Mouse (Mus musculus) erythroblast, embryonic 14.5 days (primary cell): ENCODE measurements around the gene Iqgap3.

Experiments
- GATA1 ChIP-seq: IDR thresholded peaks from 2 replicates; pipeline ENCODE4 v1.6.1; 2012; ENCODE audit warnings: low read length, inconsistent platforms, mixed read lengths
- TAL1 ChIP-seq: IDR thresholded peaks from 3 replicates; pipeline ENCODE4 v1.6.1; 2012; ENCODE audit warnings: low read length, inconsistent platforms, mixed read lengths

- TF ChIP-seq TAL1 (no peak), GATA1 (no peak)
Observed at GRCm38 (mm10) chr3:88146376-88147112, 64.8 kb downstream of the Iqgap3 start.
